Mouse (Mus musculus): ENCODE data around the gene Cars. TPM values are rescaled to one million over a fixed set of nuclear protein-coding genes. Genes with fewer than 3 reads are reported as not detected.

The Cars gene
- total and polyA plus RNA-seq, 3 experiments = 40.8 to 73.5 TPM; not detected in 1

DNA sequence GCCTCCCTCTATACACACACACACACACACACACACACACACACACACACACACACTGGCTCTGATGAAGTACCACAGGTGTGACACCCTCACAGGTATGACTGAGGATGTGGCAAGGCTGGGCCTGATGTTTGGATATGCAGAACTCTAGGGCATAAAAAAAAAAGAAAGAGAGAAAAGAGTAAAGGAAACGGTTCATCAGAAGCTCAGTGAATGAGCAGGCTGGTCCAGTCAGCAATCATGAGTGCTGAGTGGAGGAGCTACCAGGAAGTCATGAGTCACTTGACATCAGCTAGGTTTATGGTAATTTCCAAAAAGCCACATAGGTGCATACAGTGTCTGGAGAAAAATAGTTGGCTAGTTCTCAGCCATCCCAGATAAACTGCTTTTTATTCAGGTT lies 29.6 kb upstream of the Cars start:
- H3K36me3 ChIP-seq (ENCODE audit: control insufficient read depth in 1 of 2, insufficient read depth in 2 of 2, low read length in 2 of 2) = peaks cover 0 to 17% of the 10 kb centered on the region in 2 experiments; a peak in 2 of 4 replicates
- H3K9me3 ChIP-seq (replicated peaks; ENCODE audit: insufficient read depth, low read length) = no peaks in the 10 kb centered on the region
- H3K79me2 ChIP-seq (ENCODE audit: control insufficient read depth, insufficient read depth, low read length, poor library complexity) = no peaks in the 10 kb centered on the region
- no peak overlapping the region for H3K9ac ChIP-seq (ENCODE audit: control insufficient read depth, low read depth, low read length, poor library complexity, severe bottlenecking)
- no peaks in the 10 kb centered on the region for H3K27me3 ChIP-seq (ENCODE audit: control insufficient read depth in 1 of 2, insufficient read depth in 2 of 2, low read length in 2 of 2)
- no peak overlapping the region for H3K4me3 ChIP-seq (ENCODE audit: control insufficient read depth in 1 of 2, insufficient read depth in 1 of 2, low read depth in 2 of 2, low read length in 2 of 2)
- peaks cover 1 to 21% of the 10 kb centered on the region in 2 experiments for H3K4me1 ChIP-seq (ENCODE audit: control insufficient read depth in 1 of 2, insufficient read depth in 2 of 2, low read length in 2 of 2)
- no peak for DNase-seq (ENCODE audit: low read depth, low spot score)
- H3K27ac ChIP-seq (ENCODE audit: control insufficient read depth, low read depth, low read length) = no peak overlapping the region
- TF ChIP-seq ZNF384 (IDR thresholded peaks at IDR 0.05; ENCODE audit: low read depth, low read length) (no peak), GATA1 (IDR thresholded peaks at IDR 0.05; ENCODE audit: low read depth, low read length) (no peak), POLR2A (IDR thresholded peaks at IDR 0.05; ENCODE audit: control insufficient read depth in 1 of 2, insufficient read depth in 1 of 2, low read depth in 1 of 2, low read length in 2 of 2, poor library complexity in 1 of 2) (no peak), NELFE (IDR thresholded peaks at IDR 0.05; ENCODE audit: low read depth, low read length) (no peak), USF1 (IDR thresholded peaks at IDR 0.05; ENCODE audit: low read depth, low read length) (no peak), SIN3A (IDR thresholded peaks at IDR 0.05; ENCODE audit: low read length) (no peak), ZMIZ1 (IDR thresholded peaks at IDR 0.05; ENCODE audit: low read depth, low read length) (no peak), RCOR1 (IDR thresholded peaks at IDR 0.05; ENCODE audit: low read depth, low read length) (no peak), MYB (IDR thresholded peaks at IDR 0.05; ENCODE audit: low read depth, low read length) (no peak)

DNA sequence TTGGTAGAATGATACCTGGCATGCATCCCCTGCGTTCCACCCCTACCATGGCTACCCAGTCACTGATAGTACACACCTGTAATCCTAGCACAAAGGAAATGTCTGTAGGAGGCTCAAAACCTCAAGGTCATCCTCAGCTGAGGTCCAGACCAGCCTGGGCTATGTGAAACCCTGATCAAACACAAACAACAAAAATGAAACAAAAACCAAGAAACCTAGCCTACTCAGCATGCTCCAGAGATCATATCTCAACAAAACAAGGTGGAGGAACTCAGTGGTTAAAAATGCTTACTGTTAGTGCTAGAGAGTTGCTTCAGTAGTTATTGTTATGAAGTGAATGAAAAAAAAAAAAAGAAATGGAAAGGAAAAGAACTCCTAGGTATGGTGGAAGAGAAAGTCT lies 28.6 kb upstream of the Cars start, which contains the start of gene Tnfrsf26:
Tnfrsf26 (minus strand) TSS at position 183 of the 400 bp plus-strand sequence.
- H3K4me3 ChIP-seq (ENCODE audit: control insufficient read depth in 1 of 2, insufficient read depth in 1 of 2, low read depth in 2 of 2, low read length in 2 of 2) = peak within 1 kb of the TSS; percentile 19 to 31
- no peak for DNase-seq (ENCODE audit: low read depth, low spot score)

GRCm38 (mm10) chr7:143627555-143628286 lies 27.8 kb upstream of the Cars start:
- Histone ChIP-seq H3K9me3 (replicated peaks; ENCODE audit: insufficient read depth, low read length) (no peaks in the 10 kb centered on the region), H3K27me3 (ENCODE audit: control insufficient read depth in 1 of 2, insufficient read depth in 2 of 2, low read length in 2 of 2) (no peaks in the 10 kb centered on the region), H3K9ac (ENCODE audit: control insufficient read depth, low read depth, low read length, poor library complexity, severe bottlenecking) (peak overlapping the region; percentile 40), H3K4me3 (ENCODE audit: control insufficient read depth in 1 of 2, insufficient read depth in 1 of 2, low read depth in 2 of 2, low read length in 2 of 2) (peak overlapping the region; percentile 19 to 31), H3K4me1 (ENCODE audit: control insufficient read depth in 1 of 2, insufficient read depth in 2 of 2, low read length in 2 of 2) (peaks cover 3 to 22% of the 10 kb centered on the region in 2 experiments), H3K36me3 (ENCODE audit: control insufficient read depth in 1 of 2, insufficient read depth in 2 of 2, low read length in 2 of 2) (peaks cover 0 to 19% of the 10 kb centered on the region in 2 experiments; a peak in 2 of 4 replicates), H3K27ac (ENCODE audit: control insufficient read depth, low read depth, low read length) (peak overlapping the region; percentile 30), H3K79me2 (ENCODE audit: control insufficient read depth, insufficient read depth, low read length, poor library complexity) (no peaks in the 10 kb centered on the region)
- DNase-seq (ENCODE audit: low read depth, low spot score) = peak; percentile 63
- TF ChIP-seq USF1 (IDR thresholded peaks at IDR 0.05; ENCODE audit: low read depth, low read length) (no peak), E2F4 (IDR thresholded peaks at IDR 0.05; ENCODE audit: borderline replicate concordance, low read depth, low read length) (no peak), MYB (IDR thresholded peaks at IDR 0.05; ENCODE audit: low read depth, low read length) (no peak), CHD2 (IDR thresholded peaks at IDR 0.05; ENCODE audit: low read length) (no peak), SMC3 (IDR thresholded peaks at IDR 0.05; ENCODE audit: low read depth, low read length) (no peak), CHD1 (IDR thresholded peaks at IDR 0.05; ENCODE audit: low read depth, low read length) (no peak), BHLHE40 (IDR thresholded peaks at IDR 0.05; ENCODE audit: borderline replicate concordance, low read depth, low read length) (no peak), POLR2AphosphoS2 (IDR thresholded peaks at IDR 0.05; ENCODE audit: low read length) (no peak), HCFC1 (IDR thresholded peaks at IDR 0.05; ENCODE audit: low read depth, low read length) (0 out of 2 replicates have a peak, but pooled peaks have one; percentile 53), ELF1 (IDR thresholded peaks at IDR 0.05; ENCODE audit: low read depth, low read length) (no peak), RAD21 (IDR thresholded peaks at IDR 0.05; ENCODE audit: low read depth, low read length) (no peak), JUND (IDR thresholded peaks at IDR 0.05; ENCODE audit: low read depth, low read length) (no peak), RCOR1 (IDR thresholded peaks at IDR 0.05; ENCODE audit: low read depth, low read length) (no peak), POLR2AphosphoS5 (IDR thresholded peaks at IDR 0.05; ENCODE audit: borderline replicate concordance, low read depth, low read length) (no peak), MAZ (IDR thresholded peaks at IDR 0.05; ENCODE audit: low read depth, low read length) (no peak), ZNF384 (IDR thresholded peaks at IDR 0.05; ENCODE audit: low read depth, low read length) (peak; percentile 96), GATA1 (IDR thresholded peaks at IDR 0.05; ENCODE audit: low read depth, low read length) (peak; percentile 44), NRF1 (IDR thresholded peaks at IDR 0.05; ENCODE audit: insufficient read depth, low read depth, low read length, poor library complexity, severe bottlenecking) (no peak), MXI1 (IDR thresholded peaks at IDR 0.05; ENCODE audit: low read depth, low read length) (no peak), MYC (IDR thresholded peaks at IDR 0.05; ENCODE audit: low read depth, low read length) (no peak)

More for the DNA sequence above, 28.6 kb upstream of the Cars start, which contains the start of gene Tnfrsf26:
- Histone ChIP-seq H3K4me1 (ENCODE audit: control insufficient read depth in 1 of 2, insufficient read depth in 2 of 2, low read length in 2 of 2) (peaks cover 3 to 22% of the 10 kb centered on the region in 2 experiments), H3K27me3 (ENCODE audit: control insufficient read depth in 1 of 2, insufficient read depth in 2 of 2, low read length in 2 of 2) (no peaks in the 10 kb centered on the region), H3K27ac (ENCODE audit: control insufficient read depth, low read depth, low read length) (peak within 1 kb of the TSS; percentile 30), H3K79me2 (ENCODE audit: control insufficient read depth, insufficient read depth, low read length, poor library complexity) (no peaks in the 10 kb centered on the region), H3K36me3 (ENCODE audit: control insufficient read depth in 1 of 2, insufficient read depth in 2 of 2, low read length in 2 of 2) (peaks cover 0 to 19% of the 10 kb centered on the region in 2 experiments; a peak in 2 of 4 replicates), H3K9ac (ENCODE audit: control insufficient read depth, low read depth, low read length, poor library complexity, severe bottlenecking) (peak within 1 kb of the TSS; percentile 40), H3K9me3 (replicated peaks; ENCODE audit: insufficient read depth, low read length) (no peaks in the 10 kb centered on the region)
- peak; percentile 42; the same call in 1 of the 2 replicates for TF ChIP-seq ETS1 (IDR thresholded peaks at IDR 0.05; ENCODE audit: low read depth, low read length)
- no peak for TF ChIP-seq GABPA (IDR thresholded peaks at IDR 0.05; ENCODE audit: low read depth, low read length)
